Mouse (Mus musculus) midbrain, embryonic 10.5 days (tissue): ENCODE data around the gene Notch2. TPM values are rescaled to one million over a fixed set of nuclear protein-coding genes. Genes with fewer than 3 reads are reported as not detected.

Source experiments
- DNase-seq: peaks from one replicate; pipeline ENCODE4 v3.0.0-alpha.2; 2017; ENCODE audit warnings: low spot score
- H3K27ac ChIP-seq: fragments of 300-500 bp; sonication (generic); replicated peaks from 2 replicates; pipeline ENCODE4 v1.5.1; 2016; ENCODE audit warnings: mild to moderate bottlenecking
- H3K27me3 ChIP-seq: fragments of 300-500 bp; sonication (generic); 2 replicates; pipeline ENCODE4 v1.6.1; 2016; ENCODE audit warnings: low read depth, mild to moderate bottlenecking; ENCODE audit not compliant: poor library complexity, severe bottlenecking
- H3K36me3 ChIP-seq: fragments of 300-500 bp; sonication (generic); 2 replicates; pipeline ENCODE4 v1.6.1; 2016; ENCODE audit warnings: mild to moderate bottlenecking, moderate library complexity
- H3K4me1 ChIP-seq: fragments of 300-500 bp; sonication (generic); 2 replicates; pipeline ENCODE4 v1.6.1; 2016
- H3K4me3 ChIP-seq: fragments of 300-500 bp; sonication (generic); 2 replicates; pipeline ENCODE4 v1.5.1; 2016; ENCODE audit warnings: mild to moderate bottlenecking, moderate library complexity
- H3K9me3 ChIP-seq: fragments of 300-500 bp; sonication (generic); replicated peaks from 2 replicates; pipeline ENCODE4 v1.6.1; 2016; ENCODE audit warnings: mild to moderate bottlenecking
- WGBS: fragments of 180-500 bp; shearing (Covaris S2); methylation state at CpG from one replicate; pipeline ENCODE4 v1.1.7; 2016; 5-methylcytosine and 5-hydroxymethylcytosine counted together
- polyA plus RNA-seq: library from polyadenylated mRNA; unstranded; fragments of >200 nt; fragmentation: Nextera tagmentation; extraction: Ambion mirVana; gene quantifications from 2 replicates; pipeline ENCODE4 v1.2.1, GENCODE M21; 2016

Notch2 gene
- polyA plus RNA-seq, 1 experiment from 2014 or later = 16.6 TPM

DNA sequence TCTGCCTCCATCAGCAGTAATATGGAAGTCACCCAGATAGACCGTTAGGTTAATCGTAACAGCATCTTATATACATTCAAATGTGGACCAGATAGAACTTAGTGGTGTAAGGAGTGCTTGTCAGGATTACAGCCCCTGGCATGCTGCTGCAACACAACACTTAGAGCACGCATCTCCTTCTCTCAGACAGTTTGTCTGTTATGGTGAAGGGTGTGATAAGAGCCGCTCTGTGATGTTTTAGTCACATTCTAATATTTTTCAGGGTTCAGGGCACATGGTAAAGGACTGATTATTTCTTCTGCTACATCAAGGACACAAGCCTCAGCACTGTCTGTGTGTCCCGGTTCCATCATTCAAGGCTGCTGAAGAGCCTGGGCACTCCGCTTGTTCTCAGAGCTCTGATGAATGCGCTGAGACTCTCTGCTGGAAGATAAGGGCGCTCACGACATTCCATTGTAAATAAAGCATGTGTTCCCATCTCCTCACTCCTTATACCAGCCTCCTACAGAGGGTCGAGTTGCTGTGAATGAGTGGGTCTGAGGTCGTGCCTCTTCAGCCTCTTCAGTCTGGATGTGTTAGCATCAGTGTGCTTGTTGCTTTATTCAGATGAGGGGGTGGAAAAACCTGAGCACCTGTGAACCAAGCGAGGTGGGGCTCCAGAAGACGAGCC lies 48.5 kb downstream of the Notch2 start:
- H3K27ac ChIP-seq = peak overlapping the region; percentile 73
- 49% methylated on average over 13 of the region's 13 CpGs for WGBS
- H3K9me3 ChIP-seq = no peaks in the 10 kb centered on the region
- no peaks in the 10 kb centered on the region for H3K27me3 ChIP-seq
- H3K36me3 ChIP-seq = peaks cover 3% of the 10 kb centered on the region; the same call in 1 of the 2 replicates
- no peak overlapping the region for H3K4me3 ChIP-seq
- DNase-seq = no peak
- H3K4me1 ChIP-seq = peaks cover 52% of the 10 kb centered on the region

DNA sequence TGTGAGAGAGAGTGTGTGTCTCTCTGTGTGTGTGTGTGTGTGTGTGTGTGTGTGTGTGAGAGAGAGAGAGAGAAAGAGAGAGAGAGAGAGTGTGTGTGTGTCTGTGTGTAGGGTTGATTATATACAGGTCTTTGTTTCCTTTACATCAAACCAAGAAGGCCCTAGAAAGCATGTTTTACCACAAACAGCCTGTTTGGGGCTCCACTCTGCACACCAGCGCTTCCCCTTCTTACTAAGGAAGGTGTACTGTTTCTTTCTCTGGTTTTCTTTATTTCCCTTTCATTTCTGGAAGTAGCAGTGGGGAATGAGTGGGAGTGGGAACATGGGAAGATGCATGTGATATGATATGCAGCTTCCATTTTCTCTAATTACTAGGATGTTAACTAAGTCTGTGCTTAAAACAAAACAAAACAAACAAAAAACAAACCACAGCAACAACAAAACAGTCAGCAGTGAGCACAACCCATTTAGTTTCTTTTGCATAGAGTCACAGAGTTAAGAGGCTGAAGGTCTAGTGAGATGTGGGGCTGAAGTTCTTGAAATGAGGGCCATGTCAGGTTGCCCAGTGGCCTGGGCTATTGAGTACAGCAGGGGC lies 49.4 kb downstream of the Notch2 start:
- H3K27ac ChIP-seq = peak overlapping the region; percentile 73
- no peak overlapping the region for H3K4me3 ChIP-seq
- no peaks in the 10 kb centered on the region for H3K27me3 ChIP-seq
- H3K4me1 ChIP-seq = peaks cover 52% of the 10 kb centered on the region
- DNase-seq = no peak
- peaks cover 3% of the 10 kb centered on the region; the same call in 1 of the 2 replicates for H3K36me3 ChIP-seq
- WGBS = 76% methylated on average over 1 of the region's 1 CpGs
- H3K9me3 ChIP-seq = no peaks in the 10 kb centered on the region

DNA sequence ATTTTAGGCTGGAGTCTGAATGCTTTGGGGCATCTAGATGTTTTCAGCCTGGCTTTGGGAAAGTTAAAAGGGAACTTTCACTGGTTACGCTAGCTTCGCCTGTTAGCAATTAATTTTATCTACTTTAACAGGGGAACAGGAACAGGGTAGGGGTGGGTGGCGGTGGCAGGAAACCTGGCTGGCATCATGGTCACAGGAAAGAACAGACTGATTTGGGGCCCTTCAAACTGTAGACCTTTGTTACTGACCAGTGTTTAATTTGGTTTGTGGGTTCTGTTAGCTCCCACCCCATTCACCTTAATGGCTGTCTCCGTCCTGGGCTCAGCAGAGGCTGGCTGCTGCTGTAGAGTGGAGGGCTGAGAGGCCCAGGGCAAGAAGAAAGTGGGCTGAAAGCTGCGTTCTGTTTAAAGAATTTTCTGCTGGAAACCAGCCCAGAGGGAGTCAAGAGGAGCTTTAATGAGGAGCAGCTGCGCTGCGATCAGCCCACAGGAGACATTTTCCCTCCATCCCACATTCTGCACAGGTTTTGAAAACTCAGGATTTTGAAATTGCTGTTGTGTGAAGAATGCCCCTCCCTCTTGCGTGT lies 50.0 kb downstream of the Notch2 start:
- peak overlapping the region; percentile 73 for H3K27ac ChIP-seq
- H3K4me3 ChIP-seq = no peak overlapping the region
- H3K9me3 ChIP-seq = no peaks in the 10 kb centered on the region
- no peaks in the 10 kb centered on the region for H3K27me3 ChIP-seq
- no peak for DNase-seq
- WGBS = 52% methylated on average over 8 of the region's 8 CpGs
- H3K4me1 ChIP-seq = peaks cover 52% of the 10 kb centered on the region
- peaks cover 3% of the 10 kb centered on the region; the same call in 1 of the 2 replicates for H3K36me3 ChIP-seq

- Histone ChIP-seq H3K27ac (peak overlapping the region; percentile 73), H3K4me1 (peaks cover 50% of the 10 kb centered on the region), H3K4me3 (no peak overlapping the region), H3K27me3 (no peaks in the 10 kb centered on the region), H3K9me3 (no peaks in the 10 kb centered on the region), H3K36me3 (peaks cover 3% of the 10 kb centered on the region; the same call in 1 of the 2 replicates)
- WGBS = 55% methylated on average over 9 of the region's 9 CpGs
- DNase-seq = no peak
Observed at GRCm38 (mm10) chr3:98063833-98064232, 50.5 kb downstream of the Notch2 start.

- 94% methylated on average over 8 of the region's 8 CpGs for WGBS
- peaks cover 3% of the 10 kb centered on the region; the same call in 1 of the 2 replicates for H3K36me3 ChIP-seq
- no peak overlapping the region for H3K4me3 ChIP-seq
- no peaks in the 10 kb centered on the region for H3K27me3 ChIP-seq
- no peaks in the 10 kb centered on the region for H3K9me3 ChIP-seq
- peaks cover 44% of the 10 kb centered on the region for H3K4me1 ChIP-seq
- no peak overlapping the region for H3K27ac ChIP-seq
- no peak for DNase-seq
Observed at GRCm38 (mm10) chr3:98065004-98065403, 51.7 kb downstream of the Notch2 start.

DNA sequence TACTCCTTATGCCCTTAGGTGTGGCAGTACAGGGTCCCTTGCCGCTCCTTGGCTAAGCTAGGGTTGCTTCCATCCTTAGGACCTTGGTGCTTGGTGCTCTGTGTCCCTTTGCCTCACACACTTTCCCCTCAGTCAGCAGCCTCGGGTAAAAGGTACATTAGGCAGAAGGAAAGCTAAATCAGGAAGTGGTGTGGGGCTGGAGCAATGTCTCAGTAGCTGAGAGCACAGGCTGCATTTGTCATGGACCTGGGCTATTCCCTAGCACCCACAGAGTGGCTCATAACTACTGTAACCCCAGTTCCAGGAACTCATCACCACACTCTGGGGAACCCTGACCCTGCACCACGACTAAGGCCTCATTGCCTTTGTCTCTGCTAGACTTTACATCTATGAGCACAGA lies 53.1 kb downstream of the Notch2 start:
- no peak for DNase-seq
- no peaks in the 10 kb centered on the region for H3K27me3 ChIP-seq
- 86% methylated on average over 3 of the region's 3 CpGs for WGBS
- no peaks in the 10 kb centered on the region for H3K9me3 ChIP-seq
- H3K4me3 ChIP-seq = no peak overlapping the region
- no peak overlapping the region for H3K27ac ChIP-seq
- H3K36me3 ChIP-seq = peaks cover 12% of the 10 kb centered on the region
- H3K4me1 ChIP-seq = peaks cover 29% of the 10 kb centered on the region

DNA sequence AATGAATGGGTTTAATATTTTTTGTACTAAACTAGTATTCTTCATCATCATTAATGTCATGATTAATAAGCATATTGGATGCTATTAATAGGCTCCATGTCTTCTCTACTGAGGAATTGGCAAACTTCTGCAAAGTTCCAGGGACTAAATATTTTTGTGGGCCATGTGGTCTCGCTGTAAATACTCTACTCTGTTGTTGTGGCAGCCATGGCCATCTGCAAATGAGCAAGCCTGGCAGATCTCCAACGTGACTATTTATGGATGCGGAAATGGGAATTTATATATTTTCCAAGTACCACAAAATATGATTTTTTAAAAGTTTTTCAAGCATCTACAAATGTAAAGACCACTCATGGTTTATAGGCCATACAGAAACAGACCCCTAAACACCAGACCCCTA lies 54.1 kb downstream of the Notch2 start:
- no peak overlapping the region for H3K27ac ChIP-seq
- H3K36me3 ChIP-seq = peaks cover 21% of the 10 kb centered on the region
- 94% methylated on average over 3 of the region's 3 CpGs for WGBS
- no peak overlapping the region for H3K4me3 ChIP-seq
- DNase-seq = no peak
- peaks cover 20% of the 10 kb centered on the region for H3K4me1 ChIP-seq
- no peaks in the 10 kb centered on the region for H3K9me3 ChIP-seq
- no peaks in the 10 kb centered on the region for H3K27me3 ChIP-seq

- no peaks in the 10 kb centered on the region for H3K9me3 ChIP-seq
- H3K27me3 ChIP-seq = no peaks in the 10 kb centered on the region
- peaks cover 27% of the 10 kb centered on the region for H3K36me3 ChIP-seq
- H3K27ac ChIP-seq = no peak overlapping the region
- no peak overlapping the region for H3K4me3 ChIP-seq
- WGBS = 91% methylated on average over 12 of the region's 12 CpGs
- DNase-seq = no peak
- peaks cover 19% of the 10 kb centered on the region for H3K4me1 ChIP-seq
Observed at GRCm38 (mm10) chr3:98067852-98068491, 54.6 kb downstream of the Notch2 start.

DNA sequence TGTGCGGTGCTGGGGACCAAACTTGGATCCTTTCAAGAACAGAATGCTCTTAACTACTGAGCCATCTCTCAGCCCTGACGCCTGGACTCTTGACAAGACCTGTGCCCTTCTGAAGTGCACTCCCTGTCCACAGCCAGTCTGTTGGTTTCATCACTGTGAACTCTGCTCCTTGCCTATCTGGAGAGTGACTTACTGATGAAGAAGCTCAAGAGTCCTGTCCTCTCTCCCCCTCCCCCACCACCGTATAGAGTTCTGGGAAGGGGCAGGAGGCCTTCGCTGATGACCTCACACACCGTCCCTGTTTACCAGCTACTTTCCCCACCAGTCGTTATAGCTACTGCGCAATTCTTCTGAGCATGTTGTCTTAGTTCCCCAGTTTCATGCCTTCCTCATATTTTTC lies 55.8 kb downstream of the Notch2 start:
- no peaks in the 10 kb centered on the region for H3K27me3 ChIP-seq

DNA sequence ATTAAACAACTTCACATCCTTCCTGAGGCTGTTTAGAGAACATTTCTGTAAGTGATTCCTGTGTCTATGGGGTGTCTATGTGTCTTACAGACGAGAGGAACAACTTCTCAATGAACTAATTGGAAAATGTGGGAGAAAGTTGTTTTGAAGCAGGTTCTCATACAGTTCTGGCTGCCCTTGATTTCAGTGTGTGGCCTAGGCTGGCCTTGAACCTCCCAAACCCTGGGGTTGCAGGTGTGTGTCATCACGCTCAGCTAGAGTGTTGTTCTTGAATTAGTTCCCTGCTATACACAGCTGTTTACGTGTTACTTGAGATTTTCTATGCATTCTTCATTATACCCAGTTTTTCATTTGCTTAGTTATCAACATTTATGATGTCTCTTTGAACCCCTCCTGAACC lies 56.5 kb downstream of the Notch2 start:
- no peak overlapping the region for H3K27ac ChIP-seq
- H3K4me1 ChIP-seq = peaks cover 9% of the 10 kb centered on the region
- no peaks in the 10 kb centered on the region for H3K9me3 ChIP-seq
- H3K4me3 ChIP-seq = no peak overlapping the region
- peaks cover 44% of the 10 kb centered on the region for H3K36me3 ChIP-seq
- 88% methylated on average over 3 of the region's 3 CpGs for WGBS
- no peaks in the 10 kb centered on the region for H3K27me3 ChIP-seq
- no peak for DNase-seq

More for the DNA sequence above, 55.8 kb downstream of the Notch2 start:
- no peak overlapping the region for H3K4me3 ChIP-seq
- peaks cover 7% of the 10 kb centered on the region for H3K4me1 ChIP-seq
- DNase-seq = no peak
- WGBS = 85% methylated on average over 7 of the region's 7 CpGs
- no peaks in the 10 kb centered on the region for H3K9me3 ChIP-seq
- H3K27ac ChIP-seq = no peak overlapping the region
- peaks cover 39% of the 10 kb centered on the region for H3K36me3 ChIP-seq

DNA sequence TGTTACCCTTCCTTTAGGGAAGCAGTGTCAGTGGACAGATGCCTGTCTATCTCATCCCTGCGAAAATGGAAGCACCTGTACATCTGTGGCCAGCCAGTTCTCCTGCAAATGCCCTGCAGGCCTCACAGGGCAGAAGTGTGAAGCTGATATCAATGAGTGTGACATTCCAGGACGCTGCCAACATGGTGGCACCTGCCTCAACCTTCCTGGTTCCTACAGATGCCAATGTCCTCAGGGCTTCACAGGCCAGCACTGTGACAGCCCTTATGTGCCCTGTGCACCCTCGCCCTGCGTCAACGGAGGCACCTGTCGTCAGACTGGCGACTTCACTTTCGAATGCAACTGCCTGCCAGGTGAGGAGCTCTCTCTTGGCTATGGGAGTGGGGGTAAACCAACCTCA lies 59.2 kb downstream of the Notch2 start:
- peaks cover 58% of the 10 kb centered on the region for H3K36me3 ChIP-seq
- H3K4me3 ChIP-seq = no peak overlapping the region
- H3K27me3 ChIP-seq = no peaks in the 10 kb centered on the region
- WGBS = 93% methylated on average over 8 of the region's 8 CpGs
- peaks cover 18% of the 10 kb centered on the region for H3K4me1 ChIP-seq
- DNase-seq = no peak
- H3K27ac ChIP-seq = no peak overlapping the region
- H3K9me3 ChIP-seq = no peaks in the 10 kb centered on the region

DNA sequence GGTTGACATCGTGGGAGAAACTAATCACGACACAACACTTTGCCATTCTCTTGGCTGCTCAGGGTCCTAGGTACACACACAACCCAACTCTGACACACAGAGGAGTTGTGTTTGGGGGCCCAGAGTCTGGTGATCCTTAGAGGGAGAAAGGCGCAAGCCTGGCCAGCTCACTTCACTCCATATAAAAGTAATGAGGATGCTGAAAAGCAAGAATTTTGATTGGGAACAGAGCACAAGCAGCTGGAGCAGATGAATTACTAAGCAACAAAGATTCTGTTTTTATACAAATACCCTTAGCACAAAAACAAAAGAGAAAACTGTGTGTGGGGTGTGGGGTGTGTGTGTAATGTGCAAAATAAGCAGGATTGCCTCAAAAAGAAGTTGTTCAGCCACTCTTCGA lies 60.2 kb downstream of the Notch2 start:
- Histone ChIP-seq H3K36me3 (peaks cover 68% of the 10 kb centered on the region), H3K9me3 (no peaks in the 10 kb centered on the region), H3K27me3 (no peaks in the 10 kb centered on the region), H3K27ac (no peak overlapping the region), H3K4me3 (no peak overlapping the region), H3K4me1 (peaks cover 18% of the 10 kb centered on the region)
- DNase-seq = no peak
- 90% methylated on average over 4 of the region's 4 CpGs for WGBS
